Mouse (Mus musculus) limb, embryonic 10.5 days (tissue): ENCODE measurements around the gene Pbx1. TPM values are rescaled to one million over a fixed set of nuclear protein-coding genes. Genes with fewer than 3 reads are reported as not detected.

ENCODE experiments used
- DNase-seq: peaks from one replicate; pipeline ENCODE4 v3.0.0-alpha.2; 2017; ENCODE audit warnings: low spot score
- H3K27ac ChIP-seq: fragments of 300-500 bp; sonication (generic); 2 replicates; pipeline ENCODE4 v1.5.1; 2016; ENCODE audit warnings: mild to moderate bottlenecking
- H3K27me3 ChIP-seq: fragments of 300-500 bp; sonication (generic); 2 replicates; pipeline ENCODE4 v1.6.1; 2016; ENCODE audit warnings: low read depth, mild to moderate bottlenecking; ENCODE audit not compliant: poor library complexity, severe bottlenecking
- H3K36me3 ChIP-seq: fragments of 300-500 bp; sonication (generic); 2 replicates; pipeline ENCODE4 v1.6.1; 2016; ENCODE audit warnings: mild to moderate bottlenecking, moderate library complexity
- H3K4me1 ChIP-seq: fragments of 300-500 bp; sonication (generic); 2 replicates; pipeline ENCODE4 v1.6.1; 2016
- H3K4me3 ChIP-seq: fragments of 300-500 bp; sonication (generic); 2 replicates; pipeline ENCODE4 v1.5.1; 2016; ENCODE audit warnings: mild to moderate bottlenecking, moderate library complexity
- H3K9me3 ChIP-seq: fragments of 300-500 bp; sonication (generic); replicated peaks from 2 replicates; pipeline ENCODE4 v1.6.1; 2016; ENCODE audit warnings: mild to moderate bottlenecking
- WGBS: fragments of 180-500 bp; shearing (Covaris S2); methylation state at CpG from one replicate; pipeline ENCODE4 v1.1.7; 2016; 5-methylcytosine and 5-hydroxymethylcytosine counted together
- polyA plus RNA-seq: library from polyadenylated mRNA; unstranded; fragments of >200 nt; fragmentation: Nextera tagmentation; extraction: Ambion mirVana; gene quantifications from 2 replicates; pipeline ENCODE4 v1.2.1, GENCODE M21; 2016

The Pbx1 gene
- polyA plus RNA-seq, 1 experiment from 2014 or later = 55.9 TPM

DNA sequence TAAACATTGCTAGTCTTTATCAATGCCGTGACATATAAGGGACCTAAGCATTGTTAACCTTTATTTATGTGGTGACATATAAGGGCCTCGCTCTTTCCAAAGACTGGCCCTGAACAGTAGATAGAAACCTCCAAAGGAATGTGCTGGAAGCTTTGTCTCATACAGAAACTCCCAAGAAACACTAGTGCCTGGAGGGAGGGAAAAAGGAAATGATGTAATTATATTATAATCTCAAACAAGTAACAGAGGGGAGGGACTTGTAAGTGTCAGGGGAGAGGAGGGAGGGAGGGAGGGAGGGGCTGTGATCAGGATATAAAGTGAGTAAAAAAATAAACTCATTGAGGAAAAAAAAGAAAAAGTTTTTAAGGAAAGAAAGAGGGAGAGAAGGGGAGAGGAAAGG, 148.6 kb downstream of the Pbx1 start:
- Histone ChIP-seq H3K27me3 (no peaks in the 10 kb centered on the region), H3K9me3 (no peaks in the 10 kb centered on the region), H3K4me1 (peaks cover 49% of the 10 kb centered on the region), H3K27ac (no peak overlapping the region), H3K4me3 (no peak overlapping the region), H3K36me3 (peaks cover 8% of the 10 kb centered on the region; the same call in 1 of the 2 replicates)
- 84% methylated on average over 2 of the region's 2 CpGs for WGBS
- DNase-seq = no peak

DNA sequence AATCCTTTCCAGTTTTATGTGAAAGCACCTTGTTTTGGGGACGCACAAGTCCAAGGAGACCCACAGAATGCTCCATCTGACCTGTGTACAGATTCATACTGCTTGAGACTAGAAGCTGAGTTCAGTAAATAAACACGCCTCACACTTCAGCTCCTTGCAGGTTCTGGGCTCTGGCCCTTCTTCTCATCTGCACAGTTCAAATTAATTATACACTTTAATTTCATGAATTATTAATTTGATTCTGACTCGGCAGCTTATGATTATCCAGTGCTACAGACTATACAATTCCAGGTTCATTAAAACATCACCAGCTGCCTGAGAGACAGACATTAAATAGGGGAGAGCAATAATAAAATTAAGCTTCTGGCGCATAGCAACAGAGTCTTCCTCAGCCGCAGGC, 156.4 kb downstream of the Pbx1 start:
- Histone ChIP-seq H3K9me3 (no peaks in the 10 kb centered on the region), H3K4me3 (no peak overlapping the region), H3K4me1 (peaks cover 19% of the 10 kb centered on the region; the same call in 1 of the 2 replicates), H3K27me3 (no peaks in the 10 kb centered on the region), H3K27ac (no peak overlapping the region), H3K36me3 (0 out of 2 replicates have a peak, but pooled peaks cover 4% of the 10 kb centered on the region)
- WGBS = 88% methylated on average over 5 of the region's 5 CpGs
- no peak for DNase-seq

DNA sequence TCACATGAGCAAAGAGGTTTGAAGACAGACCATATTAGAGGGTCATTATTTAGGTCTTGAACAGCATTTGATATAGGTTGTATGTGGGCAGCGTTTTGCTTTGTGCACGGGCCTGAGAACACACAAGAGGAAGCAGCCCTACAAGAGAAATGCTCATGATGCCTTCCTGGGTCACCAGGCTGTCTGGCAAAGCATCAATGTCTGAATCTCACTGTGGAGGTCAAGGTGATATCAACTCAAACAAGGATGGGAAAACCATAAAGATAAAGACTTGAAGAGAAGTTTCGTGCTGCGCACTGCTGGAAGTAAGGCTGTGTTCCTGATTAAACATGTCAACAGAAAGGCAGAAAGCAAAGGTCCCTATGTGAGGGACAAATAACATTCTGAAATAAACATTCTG, 157.8 kb downstream of the Pbx1 start:
- Histone ChIP-seq H3K27ac (no peak overlapping the region), H3K36me3 (0 out of 2 replicates have a peak, but pooled peaks cover 3% of the 10 kb centered on the region), H3K4me3 (no peak overlapping the region), H3K27me3 (no peaks in the 10 kb centered on the region), H3K9me3 (no peaks in the 10 kb centered on the region), H3K4me1 (peaks cover 20% of the 10 kb centered on the region)
- DNase-seq = no peak
- WGBS = 96% methylated on average over 4 of the region's 4 CpGs

DNA sequence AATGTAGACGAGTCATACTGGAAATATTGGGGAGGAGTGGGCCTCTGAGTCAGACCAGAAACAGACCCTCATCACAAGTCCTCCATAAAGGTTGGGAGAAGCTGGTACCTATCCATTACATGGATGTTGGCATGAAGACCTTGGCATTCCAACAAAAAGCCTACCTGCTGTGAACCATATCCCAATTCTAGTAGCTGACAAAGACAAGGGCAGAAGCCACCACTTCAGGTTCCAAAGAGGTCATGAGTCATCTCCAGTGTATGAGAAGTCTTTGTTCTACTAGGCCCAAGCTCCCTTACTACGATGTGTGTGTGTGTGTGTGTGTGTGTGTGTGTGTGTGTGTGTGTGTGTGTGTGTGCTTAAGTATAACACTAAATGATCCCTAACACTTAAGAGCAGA, 160.0 kb downstream of the Pbx1 start:
- 87% methylated on average over 2 of the region's 2 CpGs for WGBS
- Histone ChIP-seq H3K9me3 (no peaks in the 10 kb centered on the region), H3K4me1 (peaks cover 33% of the 10 kb centered on the region), H3K36me3 (0 out of 2 replicates have a peak, but pooled peaks cover 4% of the 10 kb centered on the region), H3K4me3 (no peak overlapping the region), H3K27ac (no peak overlapping the region), H3K27me3 (no peaks in the 10 kb centered on the region)
- no peak for DNase-seq

DNA sequence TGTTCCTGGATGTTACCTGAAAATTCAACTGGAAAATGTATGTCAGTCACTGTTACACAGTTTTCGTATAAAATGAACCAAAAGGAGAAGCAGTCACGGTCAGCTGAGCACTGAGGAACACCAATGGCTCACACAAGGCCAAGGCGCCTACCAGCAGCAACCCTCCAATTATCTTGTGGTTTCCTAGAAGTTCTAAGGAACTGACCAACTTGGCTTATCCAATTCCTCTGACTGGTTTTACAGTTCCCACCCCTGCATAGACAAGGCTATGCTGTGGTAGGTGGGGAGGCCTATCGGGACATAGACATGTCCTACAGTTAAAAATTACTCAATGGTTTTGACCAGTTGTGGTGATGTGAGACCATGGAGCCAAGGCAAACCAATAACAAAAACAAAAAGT, 160.9 kb downstream of the Pbx1 start:
- no peaks in the 10 kb centered on the region for H3K27me3 ChIP-seq
- no peak for DNase-seq
- 93% methylated on average over 4 of the region's 4 CpGs for WGBS
- H3K4me3 ChIP-seq = no peak overlapping the region
- peaks cover 25% of the 10 kb centered on the region for H3K4me1 ChIP-seq
- H3K9me3 ChIP-seq = no peaks in the 10 kb centered on the region
- no peak overlapping the region for H3K27ac ChIP-seq
- H3K36me3 ChIP-seq = 0 out of 2 replicates have a peak, but pooled peaks cover 4% of the 10 kb centered on the region

DNA sequence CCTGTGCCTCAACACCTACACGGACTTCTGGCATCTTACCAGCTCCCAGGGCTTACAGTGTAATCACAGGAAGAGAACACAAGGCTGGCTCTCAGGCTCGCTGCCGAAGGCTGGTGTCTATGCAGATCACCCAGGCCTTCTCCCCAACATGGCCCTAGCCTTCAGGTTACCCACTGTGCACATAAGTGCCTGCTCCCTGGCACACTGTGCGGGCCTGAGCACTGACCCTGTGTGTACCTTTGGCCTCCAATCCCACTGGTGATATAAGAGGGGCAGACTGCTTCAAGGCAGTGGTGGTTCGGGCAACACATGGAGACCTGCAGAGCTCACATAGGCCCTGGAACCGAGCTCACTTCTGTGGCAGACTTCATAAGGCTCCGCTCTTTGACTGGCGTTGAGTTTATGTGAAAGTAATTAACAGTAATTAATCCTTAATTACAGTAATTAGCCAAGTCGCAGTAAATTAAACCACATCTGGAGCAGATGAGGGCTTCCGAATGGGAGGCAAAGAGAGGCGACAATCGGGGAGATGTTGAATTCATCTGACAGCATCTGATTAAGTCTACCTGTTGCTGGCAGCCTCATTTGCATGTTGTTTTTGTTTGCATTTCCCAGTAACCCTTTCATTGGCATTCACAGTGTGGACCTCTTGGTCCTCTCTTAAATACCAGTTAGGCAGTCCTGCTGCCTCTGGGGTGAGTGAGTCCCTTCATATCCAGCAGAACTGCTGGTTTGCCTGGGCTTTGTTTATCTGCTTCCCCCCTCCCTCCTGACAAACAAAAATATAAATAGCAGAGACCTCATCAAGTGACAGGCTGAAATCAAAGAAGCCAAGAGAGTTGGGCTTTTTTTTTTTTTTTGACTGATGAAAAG, 163.1 kb downstream of the Pbx1 start:
- Histone ChIP-seq H3K4me1 (peaks cover 27% of the 10 kb centered on the region), H3K9me3 (no peaks in the 10 kb centered on the region), H3K36me3 (0 out of 2 replicates have a peak, but pooled peaks cover 4% of the 10 kb centered on the region), H3K27me3 (no peaks in the 10 kb centered on the region), H3K27ac (no peak overlapping the region; the same call in 1 of the 2 replicates), H3K4me3 (no peak overlapping the region)
- WGBS = 59% methylated on average over 12 of the region's 12 CpGs
- no peak for DNase-seq

DNA sequence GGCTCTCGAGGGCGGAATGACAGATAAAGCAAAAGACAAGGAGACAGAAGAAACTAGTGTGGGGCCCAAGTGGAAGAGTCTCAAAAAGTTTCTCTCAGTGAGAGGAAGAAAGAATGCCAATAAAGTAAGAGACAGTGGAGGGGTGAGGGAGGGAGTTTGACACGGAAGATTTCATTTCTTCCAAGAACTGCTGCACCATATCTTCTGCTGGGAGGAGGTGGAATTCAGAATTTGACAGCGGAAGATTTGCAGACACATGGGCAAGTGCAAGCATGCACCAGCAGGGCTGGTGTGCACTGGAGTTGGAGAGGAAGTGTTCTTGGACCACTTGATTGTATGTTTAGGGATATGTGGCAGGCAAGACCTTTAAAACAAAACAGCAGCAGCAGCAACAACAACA, 163.8 kb downstream of the Pbx1 start:
- Histone ChIP-seq H3K27ac (no peak overlapping the region), H3K4me1 (peaks cover 27% of the 10 kb centered on the region), H3K4me3 (no peak overlapping the region), H3K9me3 (no peaks in the 10 kb centered on the region), H3K36me3 (0 out of 2 replicates have a peak, but pooled peaks cover 4% of the 10 kb centered on the region), H3K27me3 (no peaks in the 10 kb centered on the region)
- DNase-seq = no peak
- 90% methylated on average over 4 of the region's 4 CpGs for WGBS

DNA sequence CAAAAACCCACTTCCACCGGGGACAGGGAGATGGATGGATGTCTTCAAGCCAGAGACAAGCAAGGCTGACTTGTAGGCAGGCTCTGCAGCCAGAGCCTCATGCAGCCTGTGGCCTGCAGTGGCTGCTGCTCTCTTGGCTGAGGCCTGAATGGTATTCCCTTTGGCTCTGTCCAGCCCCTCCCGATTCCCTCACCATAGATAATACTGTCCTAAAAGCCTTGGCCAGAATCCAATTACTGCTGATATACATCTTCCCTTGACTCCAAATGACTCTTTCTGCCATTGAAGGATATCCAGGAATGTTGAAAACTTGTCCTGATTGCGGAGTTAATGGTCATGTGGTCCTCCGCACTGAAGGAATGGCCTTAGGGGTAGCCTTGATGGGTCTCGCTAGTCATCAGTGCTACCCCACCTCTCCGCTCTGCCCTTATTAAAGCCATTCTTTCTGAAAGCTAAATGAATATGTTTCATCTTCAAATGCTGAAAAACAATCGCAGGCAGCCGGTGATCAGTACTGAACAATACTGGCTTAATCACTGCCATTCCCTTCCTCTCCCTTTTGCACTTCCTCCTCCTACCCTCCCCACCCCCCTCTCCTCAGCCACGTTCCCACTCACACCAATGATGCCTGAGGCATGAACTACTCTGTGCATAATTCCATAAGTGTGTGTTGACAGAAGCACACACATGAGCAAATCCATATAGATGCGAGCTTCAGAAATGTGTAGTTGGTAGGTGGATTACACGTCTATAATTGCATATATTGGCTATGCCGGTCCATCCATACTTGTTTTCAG, 166.3 kb downstream of the Pbx1 start:
- H3K4me1 ChIP-seq = peaks cover 25% of the 10 kb centered on the region
- 0 out of 2 replicates have a peak, but pooled peaks cover 8% of the 10 kb centered on the region for H3K36me3 ChIP-seq
- no peak overlapping the region for H3K4me3 ChIP-seq
- WGBS = 82% methylated on average over 12 of the region's 12 CpGs
- no peak overlapping the region for H3K27ac ChIP-seq
- no peaks in the 10 kb centered on the region for H3K27me3 ChIP-seq
- no peak for DNase-seq
- no peaks in the 10 kb centered on the region for H3K9me3 ChIP-seq

DNA sequence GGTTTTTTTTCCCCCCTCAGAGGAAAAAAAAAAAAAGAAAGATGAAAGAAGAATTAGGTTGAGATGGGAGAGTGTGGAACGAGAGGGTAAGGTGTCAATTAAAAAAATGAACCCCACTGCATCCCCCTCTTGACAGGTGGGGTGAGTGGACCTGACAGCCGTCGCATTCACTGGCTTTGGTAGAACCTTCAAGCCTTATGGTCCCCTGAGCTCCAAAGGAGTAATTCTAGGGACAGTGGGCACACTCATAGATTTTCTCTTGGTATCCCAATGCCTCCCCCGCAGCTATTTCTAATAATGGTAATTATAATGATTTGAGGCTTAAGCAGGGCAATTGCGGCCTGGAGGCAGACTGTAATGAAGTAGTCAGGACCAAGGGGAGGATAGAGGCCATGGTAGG, 167.0 kb downstream of the Pbx1 start:
- no peak overlapping the region for H3K27ac ChIP-seq
- no peak overlapping the region for H3K4me3 ChIP-seq
- no peaks in the 10 kb centered on the region for H3K9me3 ChIP-seq
- 0 out of 2 replicates have a peak, but pooled peaks cover 8% of the 10 kb centered on the region for H3K36me3 ChIP-seq
- DNase-seq = no peak
- WGBS = 88% methylated on average over 5 of the region's 5 CpGs
- no peaks in the 10 kb centered on the region for H3K27me3 ChIP-seq
- peaks cover 25% of the 10 kb centered on the region for H3K4me1 ChIP-seq

DNA sequence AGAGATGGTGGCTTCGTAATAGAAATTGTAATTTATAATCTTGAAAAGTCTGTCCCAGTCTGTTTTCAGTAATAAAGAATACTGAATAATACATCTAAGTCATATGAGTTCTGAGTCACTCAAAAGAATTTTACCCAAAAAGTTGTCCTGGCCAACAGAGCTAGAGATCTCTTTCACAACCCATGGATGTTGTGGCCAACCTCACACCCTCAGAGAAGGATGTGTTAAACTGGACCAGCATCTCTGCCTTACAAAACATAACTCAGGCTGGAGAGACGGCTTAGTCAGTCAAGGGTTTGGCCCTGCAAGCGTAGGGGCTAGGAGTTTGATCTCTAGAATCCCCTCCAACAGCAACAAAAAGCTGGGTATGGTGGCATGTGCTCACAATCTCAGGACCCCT, 171.7 kb downstream of the Pbx1 start:
- WGBS = 92% methylated on average over 3 of the region's 3 CpGs
- Histone ChIP-seq H3K27me3 (no peaks in the 10 kb centered on the region), H3K9me3 (no peaks in the 10 kb centered on the region), H3K27ac (no peak overlapping the region), H3K4me3 (no peak overlapping the region), H3K4me1 (0 out of 2 replicates have a peak, but pooled peaks cover 17% of the 10 kb centered on the region), H3K36me3 (peaks cover 12% of the 10 kb centered on the region)
- no peak for DNase-seq

DNA sequence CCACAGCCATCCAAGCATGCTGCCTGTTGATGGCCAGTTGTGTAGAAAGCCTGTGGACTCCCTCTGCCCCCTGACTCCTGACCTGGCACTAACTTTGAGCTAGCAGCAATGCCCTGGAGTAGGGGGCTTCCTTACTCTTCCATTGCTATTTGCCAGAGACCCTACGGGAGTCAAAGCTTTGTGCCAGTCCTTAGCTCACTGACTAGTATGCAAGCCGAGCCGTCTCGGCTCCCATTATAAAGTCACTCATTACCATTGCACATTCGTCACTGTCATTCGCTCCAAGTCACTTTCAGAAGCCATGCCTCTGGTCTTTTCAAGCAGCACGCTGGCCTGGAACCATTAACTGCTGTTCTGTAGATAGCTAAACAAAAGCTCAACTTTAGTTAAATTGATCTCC, 173.2 kb downstream of the Pbx1 start:
- no peak for DNase-seq
- Histone ChIP-seq H3K36me3 (peaks cover 17% of the 10 kb centered on the region), H3K4me1 (0 out of 2 replicates have a peak, but pooled peaks cover 14% of the 10 kb centered on the region), H3K4me3 (no peak overlapping the region), H3K27ac (no peak overlapping the region), H3K27me3 (no peaks in the 10 kb centered on the region), H3K9me3 (no peaks in the 10 kb centered on the region)
- 65% methylated on average over 7 of the region's 7 CpGs for WGBS

DNA sequence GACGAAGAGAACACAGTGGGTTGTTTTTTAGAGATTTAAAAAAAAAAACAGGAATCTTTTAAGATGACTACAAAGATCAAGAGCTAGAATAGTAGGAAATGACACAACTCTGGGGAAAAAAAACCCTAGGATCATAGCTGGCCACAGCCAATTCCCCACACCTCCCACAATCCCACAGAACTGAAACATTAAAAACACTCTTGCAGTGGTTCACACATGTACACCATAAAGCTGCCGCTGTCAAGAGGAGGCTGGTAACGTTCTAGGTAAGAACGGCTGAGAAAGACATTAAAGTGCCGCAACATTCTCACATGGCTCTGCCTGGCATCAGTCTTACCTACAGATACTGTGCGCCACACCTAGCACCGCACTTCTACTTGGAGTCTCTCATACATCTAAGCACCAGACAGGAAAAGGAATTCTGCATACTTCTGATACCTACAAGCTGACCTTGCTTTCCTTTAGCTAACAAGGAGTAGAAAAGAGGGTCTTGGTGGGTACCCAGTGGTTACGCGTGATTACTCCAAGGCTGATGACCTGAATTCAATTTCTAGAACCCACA, 176.6 kb downstream of the Pbx1 start:
- Histone ChIP-seq H3K36me3 (peaks cover 14% of the 10 kb centered on the region), H3K9me3 (no peaks in the 10 kb centered on the region), H3K27me3 (no peaks in the 10 kb centered on the region), H3K4me1 (peaks cover 14% of the 10 kb centered on the region; the same call in 1 of the 2 replicates), H3K4me3 (no peak overlapping the region), H3K27ac (no peak overlapping the region)
- no peak for DNase-seq
- 98% methylated on average over 9 of the region's 9 CpGs for WGBS
